Mouse (Mus musculus) gastrocnemius, adult 18-20 months (tissue): ENCODE measurements around the gene Xrcc1. TPM values are rescaled to one million over a fixed set of nuclear protein-coding genes. Genes with fewer than 3 reads are reported as not detected.

Experiments
- DNase-seq: peaks from one replicate; pipeline ENCODE4 v3.0.0; 2021; ENCODE audit warnings: low spot score
- total RNA-seq, 2 experiments: library from RNA; stranded (reverse); gene quantifications; 2 replicates each; pipeline ENCODE4 v1.2.3; 2021

Gene Xrcc1
- total RNA-seq, 2 experiments from 2014 or later: 16.5 to 20.1 TPM

DNA sequence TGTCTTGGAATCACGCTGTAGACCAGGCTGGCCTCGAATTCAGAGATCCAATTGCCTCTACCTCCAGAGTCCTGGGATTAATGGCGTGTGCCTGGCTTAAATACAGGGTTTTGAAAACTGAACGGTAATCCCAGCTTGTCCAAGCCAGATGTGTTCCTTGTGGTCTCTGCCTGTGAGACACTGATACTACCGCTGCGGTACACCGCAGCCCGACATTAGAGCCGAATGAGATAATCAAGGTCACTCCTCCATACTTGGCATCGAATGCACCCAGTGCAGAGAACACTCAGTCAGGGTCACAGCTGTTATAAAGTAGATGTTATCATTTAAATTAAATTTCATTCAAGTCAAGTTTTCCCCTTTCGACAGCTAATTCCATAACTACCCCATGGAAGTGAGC, 17.2 kb upstream of the Xrcc1 start:
- no peak for DNase-seq

DNA sequence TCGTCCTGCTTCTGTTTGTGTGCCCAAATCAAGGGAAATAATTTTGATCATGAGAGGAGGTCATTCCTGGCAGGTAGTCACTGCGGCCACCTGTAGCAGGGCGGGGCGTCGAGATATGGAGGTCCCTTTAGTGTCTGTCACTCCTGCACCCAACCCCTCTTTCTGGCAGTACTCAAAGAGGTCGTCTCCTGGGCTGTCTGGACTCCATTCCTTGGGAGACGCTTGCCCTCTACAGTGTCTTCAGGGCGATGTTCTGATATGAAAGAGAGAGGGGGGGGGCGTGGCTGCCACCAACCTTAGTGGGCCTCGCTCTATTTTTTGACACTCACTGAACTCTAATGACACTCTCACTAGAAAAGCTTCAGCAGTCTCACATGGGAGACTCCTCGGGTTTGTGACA, 16.5 kb upstream of the Xrcc1 start:
- peak; percentile 4 for DNase-seq

DNA sequence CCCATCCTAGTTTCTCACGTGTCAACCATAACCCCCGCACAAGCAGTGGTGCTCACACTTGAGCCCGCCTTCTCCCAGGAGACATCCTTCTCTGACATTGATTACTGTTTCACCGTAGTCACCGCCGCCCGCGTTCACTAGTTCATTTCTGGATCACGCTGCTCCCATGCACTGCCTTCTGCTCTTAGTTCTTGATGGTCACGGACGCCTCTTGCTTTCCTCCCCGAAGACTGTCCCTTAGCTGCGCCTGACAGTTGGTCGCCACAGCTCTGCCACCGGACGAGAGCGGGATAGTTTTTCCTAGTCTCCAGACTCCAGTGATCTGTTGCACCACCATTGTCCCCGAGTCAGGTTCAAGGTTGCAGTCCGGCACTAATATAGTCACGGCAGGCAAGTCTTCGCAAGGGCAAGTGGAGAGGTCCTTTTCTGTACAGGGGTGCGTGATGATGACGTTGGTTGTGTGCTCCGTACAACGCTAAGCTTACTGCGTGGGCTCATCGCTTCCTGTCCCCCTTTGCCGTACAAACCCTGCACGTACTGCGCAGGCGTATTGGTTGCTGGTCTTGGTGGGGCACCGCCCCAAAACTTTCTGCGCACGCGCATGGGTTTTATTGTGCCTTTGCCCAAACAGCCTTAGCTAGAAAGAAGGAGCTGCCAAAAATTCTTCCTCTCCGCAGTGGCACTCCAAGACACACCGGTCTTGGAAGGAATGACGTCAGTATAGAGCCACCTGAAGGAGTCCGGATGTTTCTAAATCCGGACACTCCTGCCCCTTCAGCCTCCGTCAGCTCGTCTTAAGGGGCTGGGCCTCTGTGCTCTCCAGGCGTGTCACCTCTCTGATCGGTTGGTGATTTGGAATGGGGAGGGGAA, 15.8 kb upstream of the Xrcc1 start, which contains the start of gene Irgq:
Irgq (plus strand) TSS at position 628 of the 870 bp plus-strand sequence.
- DNase-seq: peak; percentile 99

DNA sequence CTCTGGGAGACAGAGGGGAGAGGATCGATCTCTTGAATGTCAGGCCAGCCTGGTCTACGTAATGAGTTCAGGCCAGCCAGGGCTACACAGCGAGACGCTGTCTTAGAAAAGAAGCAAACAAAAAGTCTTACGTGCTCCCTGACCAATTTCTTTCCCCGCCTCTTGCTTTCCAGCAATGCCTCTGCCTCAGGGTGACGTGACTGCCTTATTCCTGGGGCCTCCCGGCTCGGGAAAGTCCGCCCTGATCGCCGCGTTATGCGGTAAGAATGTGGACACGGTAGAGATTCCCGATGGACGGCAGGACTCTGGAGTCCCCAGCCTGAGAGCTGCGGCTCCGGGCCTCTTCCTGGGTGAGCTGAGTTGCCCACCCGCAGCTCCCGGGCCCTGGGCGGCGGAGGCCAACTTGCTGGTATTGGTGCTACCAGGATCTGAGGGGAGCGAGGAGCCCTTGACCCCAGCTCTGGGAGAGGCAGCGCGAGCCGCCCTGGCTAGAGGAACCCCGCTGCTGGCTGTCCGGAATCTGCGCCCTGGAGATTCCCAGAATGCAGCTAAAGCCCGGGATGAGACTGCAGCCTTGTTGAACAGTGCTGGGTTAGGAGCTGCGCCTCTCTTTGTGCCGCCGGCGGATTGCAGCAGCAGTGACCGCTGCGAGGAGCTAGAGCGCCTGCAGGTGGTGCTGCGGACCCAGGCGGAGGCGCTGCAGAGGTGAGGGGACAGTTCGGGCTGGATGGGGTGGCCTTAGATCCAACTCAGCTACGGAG, 14.7 kb upstream of the Xrcc1 start:
- DNase-seq: peak; percentile 62

DNA sequence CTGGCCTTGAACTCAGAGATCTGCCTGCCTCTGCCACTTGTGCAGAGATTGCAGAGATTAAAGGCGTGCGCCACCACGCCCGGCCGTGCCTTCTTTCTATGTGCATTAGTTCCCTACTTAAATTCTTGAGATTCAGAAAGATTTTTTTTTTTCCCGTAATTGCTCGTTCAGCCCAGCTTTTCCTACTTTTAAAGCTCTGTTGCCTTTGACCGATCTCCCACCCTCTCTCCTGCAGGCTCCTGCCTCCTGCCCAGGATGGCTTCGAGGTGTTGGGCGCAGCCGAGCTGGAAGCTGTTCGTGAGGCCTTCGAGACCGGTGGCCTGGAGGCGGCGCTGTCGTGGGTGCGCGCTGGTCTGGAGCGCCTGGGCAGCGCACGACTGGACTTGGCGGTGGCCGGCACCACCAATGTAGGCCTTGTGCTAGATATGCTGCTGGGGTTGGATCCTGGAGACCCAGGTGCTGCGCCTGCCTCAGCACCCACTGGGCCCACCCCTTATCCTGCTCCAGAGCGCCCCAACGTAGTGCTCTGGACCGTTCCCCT, 13.0 kb upstream of the Xrcc1 start:
- no peak for DNase-seq

DNA sequence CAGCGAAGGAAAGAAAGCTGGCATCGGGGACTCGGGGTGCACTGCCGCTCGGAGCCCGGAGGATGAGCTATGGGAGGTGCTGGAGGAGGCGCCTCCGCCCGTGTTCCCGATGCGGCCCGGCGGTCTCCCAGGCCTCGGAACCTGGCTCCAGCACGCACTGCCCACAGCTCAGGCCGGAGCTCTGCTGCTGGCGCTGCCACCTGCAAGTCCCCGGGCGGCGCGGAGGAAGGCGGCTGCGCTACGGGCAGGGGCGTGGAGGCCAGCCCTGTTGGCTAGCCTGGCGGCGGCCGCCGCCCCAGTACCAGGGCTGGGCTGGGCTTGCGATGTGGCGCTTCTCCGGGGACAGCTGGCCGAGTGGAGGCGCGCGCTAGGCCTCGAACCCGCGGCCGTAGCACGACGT, 12.3 kb upstream of the Xrcc1 start:
- DNase-seq: no peak

DNA sequence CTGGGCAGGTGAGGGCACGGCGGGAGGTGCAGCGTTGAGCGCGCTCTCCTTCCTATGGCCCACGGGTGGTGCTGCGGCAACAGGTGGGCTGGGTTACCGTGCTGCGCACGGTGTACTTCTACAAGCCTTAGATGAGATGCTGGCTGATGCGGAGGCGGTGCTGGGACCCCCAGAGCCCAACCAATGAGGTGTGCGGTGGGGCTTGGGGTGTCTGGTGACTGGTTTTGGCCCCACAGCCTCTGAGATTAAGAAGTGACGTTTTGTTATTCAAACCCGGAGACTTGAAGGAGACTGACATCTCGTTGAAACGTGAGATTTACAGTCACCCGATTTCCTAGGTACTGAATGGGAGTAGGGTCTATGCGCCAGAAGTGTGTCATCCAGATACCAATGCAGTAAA, 11.8 kb upstream of the Xrcc1 start:
- DNase-seq: no peak

DNA sequence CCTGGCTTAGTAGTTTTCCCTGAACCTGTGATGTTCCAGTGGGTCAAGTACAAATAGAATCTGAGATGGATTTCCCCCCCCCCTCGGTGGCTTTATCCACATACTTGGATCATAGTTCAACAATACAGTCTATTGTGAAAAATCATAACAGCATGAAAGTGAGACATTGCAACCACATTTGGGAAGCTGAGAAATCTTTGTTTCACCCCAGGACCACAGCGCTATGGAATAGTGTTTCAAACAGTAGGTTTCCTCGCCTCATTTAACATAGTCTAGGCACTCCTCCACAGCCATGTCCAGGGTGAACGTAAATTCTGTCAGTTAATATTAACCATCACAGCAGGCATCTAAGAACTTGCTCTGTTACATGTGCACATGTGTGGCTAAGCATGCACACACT, 9.0 kb upstream of the Xrcc1 start:
- DNase-seq: no peak

DNA sequence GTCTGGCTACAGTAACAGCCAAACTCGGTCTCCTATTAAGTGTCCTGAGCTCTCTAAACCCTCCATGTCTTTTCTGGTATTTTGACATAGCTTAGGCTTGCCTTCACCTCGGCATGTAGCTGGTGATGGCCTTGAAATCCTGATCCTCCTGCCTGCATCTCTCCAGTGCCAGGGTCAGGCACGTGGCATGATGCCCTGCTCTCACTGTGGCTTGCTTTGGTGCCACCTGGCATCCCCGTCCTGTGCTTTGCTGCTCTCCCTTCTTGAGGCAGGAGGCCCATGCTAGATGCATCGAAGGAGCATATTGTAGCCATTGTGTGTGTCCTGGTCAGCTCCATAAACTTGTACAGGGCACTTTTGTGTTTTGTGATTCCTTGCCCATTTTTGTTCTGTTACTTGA, 8.5 kb upstream of the Xrcc1 start:
- DNase-seq: no peak

DNA sequence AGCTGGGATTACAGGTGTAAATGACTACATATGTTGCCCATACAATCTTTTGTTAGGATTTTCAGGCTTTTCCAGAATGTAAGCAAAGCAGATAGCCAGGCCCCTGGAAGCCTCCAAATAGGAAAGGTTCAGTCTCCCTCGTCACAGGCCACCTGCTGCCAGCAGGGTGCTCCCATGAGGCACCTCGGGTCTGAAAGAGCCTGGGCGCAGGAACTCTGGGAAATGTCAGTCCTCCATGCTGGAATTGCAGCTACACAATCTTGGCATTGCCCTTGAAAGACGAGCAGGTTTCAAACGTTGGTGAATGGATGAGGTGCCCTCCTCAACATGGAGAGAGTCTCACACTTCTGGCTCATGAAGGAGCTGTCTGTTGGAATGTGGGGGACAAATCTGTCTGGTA, 7.9 kb upstream of the Xrcc1 start:
- no peak for DNase-seq

DNA sequence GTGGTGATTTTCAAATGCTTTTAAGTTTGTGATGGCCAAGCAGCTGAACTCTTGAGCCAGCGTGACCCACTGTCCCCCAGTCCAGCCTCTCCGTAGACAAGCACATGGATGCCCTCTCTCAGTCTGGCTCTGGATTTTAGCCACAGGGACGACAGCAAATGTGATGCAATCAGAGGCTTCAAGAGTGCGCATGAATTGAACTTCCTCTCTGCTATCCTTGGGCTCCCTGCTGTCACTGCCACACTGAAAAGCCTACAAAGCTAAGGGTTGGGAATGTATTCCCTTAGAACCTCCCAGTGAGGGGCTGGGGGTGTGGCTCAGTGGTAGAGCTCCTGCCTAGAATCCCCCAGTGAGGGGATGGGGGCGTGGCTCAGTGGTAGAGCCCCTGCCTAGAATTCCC, 7.4 kb upstream of the Xrcc1 start:
- no peak for DNase-seq

DNA sequence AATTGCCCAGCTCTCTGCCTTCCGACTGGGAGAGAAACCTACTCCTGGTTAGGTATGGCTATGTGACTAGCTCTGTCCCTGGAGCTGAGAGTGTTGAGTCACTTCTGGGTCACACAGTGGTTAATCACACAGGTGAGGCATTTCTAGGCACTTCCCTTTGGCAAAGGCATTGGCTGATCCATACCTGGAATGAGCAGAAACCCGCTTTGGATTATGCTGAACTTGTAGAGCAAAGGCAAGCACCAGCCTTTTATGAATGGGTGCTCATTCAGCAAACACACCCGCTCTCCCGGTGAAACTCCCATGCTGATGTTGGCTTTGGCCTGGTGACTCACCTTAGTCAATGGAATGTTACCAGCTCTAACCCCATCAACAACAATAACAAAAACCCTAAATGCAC, 6.4 kb upstream of the Xrcc1 start:
- no peak for DNase-seq

DNA sequence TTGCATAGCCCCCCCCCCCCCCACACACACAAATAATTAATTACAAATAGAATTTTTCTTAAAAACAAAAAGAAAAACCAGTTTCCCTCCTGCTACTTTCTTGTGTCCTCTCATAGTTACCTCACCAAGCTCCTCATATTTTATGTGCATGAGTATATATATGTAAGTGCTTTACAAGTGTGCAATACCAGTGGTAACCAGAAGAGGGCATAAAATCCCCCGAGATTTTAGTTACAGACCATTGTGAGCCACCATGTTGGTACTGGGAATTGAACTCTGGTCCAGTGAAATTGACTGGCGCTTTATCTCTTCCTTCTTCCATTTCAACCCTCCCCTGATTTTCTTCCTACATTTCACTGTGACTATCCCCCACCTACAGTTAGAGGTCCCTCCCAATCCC, 1.6 kb upstream of the Xrcc1 start:
- no peak for DNase-seq

DNA sequence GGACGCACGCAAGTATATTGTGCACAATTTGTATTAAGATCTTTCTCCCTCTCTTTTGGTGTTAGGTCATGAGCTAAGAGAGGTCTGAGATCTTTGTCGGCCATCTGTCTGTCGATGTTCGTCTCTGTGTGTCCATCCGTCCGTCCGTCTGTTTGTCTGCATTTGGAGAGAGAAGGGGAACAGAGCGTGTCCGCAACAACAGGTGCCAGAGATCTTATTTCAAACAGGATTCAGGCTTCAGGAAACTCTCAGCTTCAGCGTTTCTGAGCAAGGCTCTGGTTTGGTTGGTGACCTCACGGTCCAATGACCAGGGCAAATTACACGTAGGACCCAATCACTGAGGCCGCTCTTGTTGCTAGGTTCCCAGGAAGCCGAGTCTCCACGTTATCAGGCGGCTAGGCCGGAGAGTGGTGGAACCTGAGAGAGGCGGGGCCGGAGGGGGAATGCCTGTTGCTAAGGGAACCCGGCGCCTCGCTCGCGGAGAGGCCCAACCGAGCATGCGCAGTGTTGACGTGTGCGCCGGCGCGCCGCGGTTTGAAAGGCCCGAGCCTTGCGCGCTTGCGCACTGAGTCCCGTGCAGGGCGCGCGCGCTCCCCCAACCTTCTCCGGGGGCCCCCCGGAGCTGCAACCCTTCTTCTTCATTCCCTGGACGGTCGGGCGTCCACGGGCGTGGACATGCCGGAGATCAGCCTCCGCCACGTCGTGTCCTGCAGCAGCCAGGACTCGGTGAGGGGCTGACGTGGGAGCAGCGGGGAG, 723 bp downstream of the Xrcc1 start:
- DNase-seq: peak; percentile 100

DNA sequence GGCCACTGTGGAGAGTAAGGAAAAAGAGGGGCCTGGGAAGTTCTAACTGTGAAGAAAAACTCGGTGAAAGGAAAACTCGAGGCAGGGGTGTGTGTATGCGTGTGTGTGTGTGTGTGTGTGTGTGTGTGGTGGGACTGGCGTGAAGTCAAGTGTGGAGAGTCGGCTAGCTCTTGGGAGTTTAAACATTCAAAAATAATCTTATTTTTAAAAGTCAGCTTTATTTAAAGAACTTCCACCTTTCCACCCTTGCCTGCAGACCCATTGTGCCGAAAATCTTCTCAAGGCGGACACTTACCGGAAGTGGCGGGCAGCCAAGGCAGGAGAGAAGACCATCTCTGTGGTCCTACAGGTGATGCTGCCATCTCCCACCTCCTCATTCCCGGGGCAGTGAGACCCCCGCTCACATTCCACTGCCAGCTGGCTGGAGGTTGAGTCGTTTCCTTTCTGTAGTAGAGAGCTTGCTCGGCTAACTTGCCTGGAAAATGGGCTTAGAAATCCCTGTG, 1.5 kb downstream of the Xrcc1 start:
- DNase-seq: no peak

DNA sequence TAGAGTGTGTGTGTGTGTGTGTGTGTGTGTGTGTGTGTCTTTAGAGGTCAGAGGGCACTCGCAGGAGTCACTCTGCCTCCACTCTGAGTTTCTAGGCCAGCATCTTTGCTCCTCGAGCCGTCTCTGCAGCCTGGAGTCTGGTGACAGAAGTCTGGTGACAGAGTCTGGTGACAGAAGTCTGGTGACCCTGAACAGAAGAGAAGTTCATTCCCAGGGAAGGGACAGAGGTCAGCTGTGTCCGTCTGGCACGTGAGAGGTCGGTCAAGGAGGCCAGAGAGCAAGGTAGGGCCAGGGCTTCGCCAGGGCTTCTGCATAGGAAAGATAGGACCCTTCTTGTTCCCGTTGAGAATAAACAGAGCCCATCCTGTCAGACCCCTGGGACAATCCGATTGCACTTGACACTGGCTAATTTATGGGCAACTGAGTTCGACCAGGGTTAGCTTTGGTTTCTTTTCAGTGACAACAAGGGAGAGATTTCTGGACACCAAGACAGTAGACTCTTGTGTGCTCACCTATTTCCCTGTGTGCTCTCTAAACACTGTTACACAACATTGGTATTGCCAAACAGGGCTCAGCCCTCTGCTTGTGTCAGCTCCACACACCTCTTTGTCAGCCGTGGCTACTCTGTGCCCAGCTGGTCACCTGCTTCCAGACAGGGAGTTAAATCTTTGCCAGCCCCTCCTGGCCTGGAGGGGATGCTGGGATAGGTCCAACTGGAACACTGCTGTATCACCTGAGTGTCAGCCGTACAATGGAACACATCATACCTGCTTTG, 6.1 kb downstream of the Xrcc1 start:
- DNase-seq: no peak

DNA sequence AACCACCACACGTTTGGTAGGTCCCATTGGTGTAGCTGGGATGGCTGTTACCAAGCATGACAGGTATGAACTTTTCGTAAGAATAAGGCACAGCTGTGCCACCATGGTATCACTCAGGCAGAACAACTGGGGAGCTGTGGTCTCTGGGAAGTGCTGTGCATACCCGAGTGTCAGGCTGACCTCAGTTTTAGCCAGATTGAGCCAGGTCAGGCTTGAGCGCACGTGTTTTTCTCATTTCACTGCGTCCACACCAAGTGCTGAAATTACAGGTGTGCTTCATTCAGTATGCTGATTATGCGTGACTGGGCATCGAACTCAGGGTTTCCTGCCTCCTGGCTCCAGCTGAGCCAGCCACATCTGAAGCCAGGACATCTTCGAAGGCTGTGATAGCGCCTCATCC, 9.7 kb downstream of the Xrcc1 start:
- DNase-seq: no peak

DNA sequence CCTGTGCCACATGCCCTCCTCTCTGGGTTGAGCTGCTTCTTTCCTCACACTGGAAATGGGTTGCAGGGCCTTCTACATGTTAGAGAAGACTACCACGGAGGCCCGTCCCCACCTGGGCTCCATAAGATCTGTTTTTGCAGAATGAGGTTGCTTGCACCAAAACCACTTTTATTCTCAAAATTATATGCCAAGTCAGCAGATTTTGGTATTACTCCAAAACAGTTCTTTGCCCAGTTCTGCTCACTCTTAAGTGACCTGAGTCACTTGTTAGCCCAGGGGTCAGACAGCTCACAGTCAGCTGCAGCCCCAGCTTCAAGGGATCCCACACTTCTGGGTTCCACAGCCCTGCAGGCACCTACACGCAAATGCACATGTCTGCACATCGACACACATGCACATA, 15.4 kb downstream of the Xrcc1 start:
- DNase-seq: no peak

DNA sequence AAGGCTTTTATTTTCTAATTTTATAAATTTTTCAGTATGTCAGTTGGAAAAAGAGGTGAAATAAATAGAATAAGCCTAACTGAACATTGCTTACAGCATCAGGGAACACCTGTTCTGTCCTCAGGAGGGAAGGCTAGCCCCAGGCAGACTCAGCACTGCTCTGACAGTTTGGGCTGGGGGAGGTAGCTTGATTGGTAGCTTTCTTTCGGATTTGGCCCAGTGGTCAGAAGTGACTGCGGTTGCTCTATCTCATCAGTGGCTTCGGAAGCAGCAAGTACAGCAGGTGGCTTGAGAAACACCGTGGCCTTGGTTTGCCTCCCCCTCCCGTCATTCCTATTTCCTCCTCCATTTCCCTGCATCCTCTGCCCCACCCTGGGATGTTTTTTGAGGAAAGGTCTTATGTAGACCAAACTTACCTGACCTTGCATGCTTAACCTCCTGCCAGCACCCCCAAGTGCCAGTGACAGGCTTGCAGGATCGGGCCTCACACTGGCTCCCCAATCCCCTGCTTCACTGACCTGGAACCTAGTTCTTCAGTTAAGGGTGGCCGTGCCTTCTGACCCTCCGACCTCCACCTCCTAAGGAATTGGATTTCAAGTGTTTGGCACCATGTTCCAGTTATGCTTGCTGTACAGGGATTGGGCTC, 17.2 kb downstream of the Xrcc1 start:
- DNase-seq: no peak

DNA sequence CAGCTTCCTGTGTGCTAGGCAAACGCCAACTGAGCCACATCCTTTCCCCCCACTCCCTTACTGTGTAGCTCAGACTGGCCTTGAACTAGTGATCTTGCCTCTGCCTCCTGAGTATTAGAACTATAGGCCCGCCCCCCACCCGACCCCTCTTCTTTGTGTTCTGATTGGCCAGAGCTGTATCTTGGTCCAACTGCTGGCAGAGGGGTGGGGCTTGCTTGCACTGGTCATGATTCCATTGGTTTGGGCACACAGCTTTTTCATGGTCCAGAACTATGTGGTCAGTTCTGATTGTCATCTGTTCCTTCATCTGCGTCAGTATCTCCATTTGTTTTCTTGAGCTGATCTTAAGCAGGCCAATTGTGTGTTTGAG, 17.7 kb downstream of the Xrcc1 start:
- DNase-seq: no peak
